Mouse (Mus musculus) layer of hippocampus, postnatal 14 days (tissue): ENCODE results near the gene Tbc1d20. TPM values are rescaled to one million over a fixed set of nuclear protein-coding genes. Genes with fewer than 3 reads are reported as not detected.
A peak's percentile ranks its signal among the peaks of the same experiment; 100 is the strongest.
"Not testable (repeated sequence)": the region's sequence is repeated elsewhere in the genome, so short reads cannot be mapped to it uniquely, and the experiment has no call there.

ENCODE experiments used
- DNase-seq, 2 experiments: peaks; one replicate each; pipeline ENCODE4 v3.0.0; 2021 to 2022; ENCODE audit warnings: low spot score in 2 of 2, mixed read lengths in 1 of 2
- long read RNA-seq, 2 experiments: library from polyadenylated mRNA; stranded (forward); transcript quantifications; one replicate each; pipeline ENCODE4 v2.0.0; 2021
- total RNA-seq, 2 experiments: library from RNA; stranded (reverse); gene quantifications; 2 replicates each; pipeline ENCODE4 v1.2.3; 2021

Tbc1d20 gene
- total RNA-seq = 10 to 100 TPM; 49.8 to 57.8 TPM
- long read RNA-seq, experiment 1, transcript Tbc1d20-201 (8 exons, 3,386 nt) = major isoform, 24 of 37 reads
- long read RNA-seq, experiment 1, partial matches to known transcripts = 6 of 37 reads
- long read RNA-seq, experiment 1, other reads (novel, unspliced or antisense) = 7 of 37 reads
- long read RNA-seq, experiment 2, transcript Tbc1d20-201 (8 exons, 3,386 nt) = major isoform, 22 of 40 reads
- long read RNA-seq, experiment 2, partial matches to known transcripts = 6 of 40 reads
- long read RNA-seq, experiment 2, other reads (novel, unspliced or antisense) = 12 of 40 reads

DNA sequence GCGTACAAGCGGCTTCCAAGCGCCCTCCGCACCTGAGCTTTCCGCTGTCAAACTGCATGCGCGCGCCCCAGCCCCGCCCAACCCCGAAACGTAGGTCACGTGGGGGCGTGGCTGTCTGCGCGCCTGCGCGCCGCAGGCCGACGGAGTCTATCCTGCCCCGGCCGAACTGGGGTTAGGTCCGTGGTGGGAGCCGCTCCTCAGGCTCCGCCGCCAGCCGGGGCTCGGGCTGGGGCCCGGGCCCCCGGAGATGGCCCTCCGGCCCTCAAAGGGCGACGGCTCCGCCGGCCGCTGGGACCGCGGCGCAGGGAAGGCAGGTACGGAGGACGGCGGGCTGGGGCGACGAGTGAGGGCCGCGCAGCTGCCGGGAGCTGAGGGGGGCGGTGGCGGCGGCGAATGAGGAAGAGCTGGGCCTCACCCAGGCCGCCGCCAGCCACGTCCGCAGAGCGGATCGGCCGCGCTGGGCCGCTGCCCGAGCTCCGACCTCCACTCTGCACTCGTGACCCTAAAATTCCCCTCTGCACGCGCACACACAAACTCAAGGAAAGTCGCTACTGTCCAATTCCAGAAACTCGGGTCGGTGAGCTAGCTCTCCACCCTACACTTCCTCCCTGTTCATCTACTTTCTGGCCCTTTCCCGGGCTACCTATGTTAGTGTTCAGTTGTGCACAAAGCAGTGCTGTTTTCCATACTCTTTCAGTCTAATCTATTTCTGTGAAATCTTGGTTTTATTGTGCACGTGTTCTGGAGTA, at the start of gene Tbc1d20:
TSS of gene Tbc1d20 (plus strand) at position 102 of the 749 bp plus-strand sequence.
- peak; percentile 87 to 89 for DNase-seq

DNA sequence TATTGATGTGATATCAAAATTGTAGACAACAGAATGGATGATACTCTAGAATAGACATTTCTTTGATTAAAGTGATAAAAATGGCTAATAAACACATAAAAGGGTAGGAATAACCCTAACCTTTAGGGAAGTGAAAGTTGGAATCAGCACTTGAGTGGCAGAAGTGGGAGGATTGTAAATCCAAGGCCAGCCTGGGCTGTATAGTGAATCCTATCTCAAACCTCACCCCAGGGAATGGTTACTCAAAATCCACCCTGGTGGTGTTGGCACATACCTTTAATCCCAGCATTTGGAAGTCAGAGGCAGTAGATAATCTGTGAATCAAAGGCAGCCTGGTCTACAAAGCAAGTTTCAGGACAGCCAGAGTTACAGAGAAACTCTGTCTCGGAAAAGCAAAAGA, 46.4 kb upstream of the Tbc1d20 start:
- no peak for DNase-seq

DNA sequence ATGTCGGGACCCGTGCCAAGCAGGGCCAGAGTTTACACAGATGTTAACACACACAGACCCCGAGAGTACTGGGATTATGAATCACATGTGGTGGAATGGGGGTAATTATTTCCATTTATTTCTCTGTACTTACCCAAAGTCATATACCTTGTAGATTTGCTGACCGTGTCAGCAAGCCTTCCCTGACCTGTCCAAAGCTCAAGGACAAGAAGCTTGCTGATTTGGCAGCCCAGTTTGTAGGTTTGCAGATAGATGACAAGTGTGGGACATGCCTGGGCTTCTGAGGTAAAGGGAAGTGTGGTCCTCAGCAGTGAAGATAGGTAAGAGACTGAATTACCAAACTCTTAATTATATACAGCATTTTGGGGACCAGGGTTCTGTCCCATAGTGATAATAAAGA, 43.1 kb upstream of the Tbc1d20 start:
- DNase-seq = no peak

DNA sequence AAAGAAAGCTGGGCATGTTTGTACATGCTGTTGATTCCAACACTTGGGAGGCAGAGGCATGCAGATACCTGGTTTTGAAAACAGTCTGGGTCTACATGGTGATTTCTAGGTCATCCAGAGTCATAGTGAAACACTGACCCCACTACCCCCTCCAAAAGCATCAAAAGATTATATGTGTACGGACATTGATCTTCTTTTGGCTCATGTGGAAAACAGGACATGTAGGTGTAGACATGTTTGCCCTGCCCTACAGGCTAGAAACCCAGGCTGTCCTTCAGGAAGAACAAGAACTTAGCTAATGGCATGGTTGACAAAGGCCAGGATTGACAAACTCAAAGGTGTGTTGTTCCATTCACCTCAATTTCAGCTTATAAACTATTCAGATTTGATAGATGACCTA, 33.9 kb upstream of the Tbc1d20 start:
- DNase-seq = no peak

DNA sequence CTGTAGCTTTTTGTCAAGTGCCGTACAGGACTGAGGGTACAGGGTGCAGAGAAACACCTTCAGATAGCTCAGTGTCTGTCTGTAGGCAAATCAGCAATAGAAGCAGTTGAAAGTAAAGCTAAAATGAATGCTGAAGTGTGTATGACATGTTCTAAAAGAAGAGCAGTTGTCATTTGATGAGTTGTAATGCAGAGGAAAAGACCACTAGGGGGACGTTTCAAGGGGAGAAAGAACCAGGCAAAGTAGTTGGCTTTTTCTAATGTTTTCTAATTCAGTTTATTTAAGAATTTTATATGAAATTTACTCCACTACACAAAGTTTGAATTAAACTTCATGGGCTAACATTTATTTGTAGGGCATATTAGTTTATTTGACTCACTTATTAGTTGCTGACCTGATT, 20.0 kb upstream of the Tbc1d20 start:
- DNase-seq = no peak

DNA sequence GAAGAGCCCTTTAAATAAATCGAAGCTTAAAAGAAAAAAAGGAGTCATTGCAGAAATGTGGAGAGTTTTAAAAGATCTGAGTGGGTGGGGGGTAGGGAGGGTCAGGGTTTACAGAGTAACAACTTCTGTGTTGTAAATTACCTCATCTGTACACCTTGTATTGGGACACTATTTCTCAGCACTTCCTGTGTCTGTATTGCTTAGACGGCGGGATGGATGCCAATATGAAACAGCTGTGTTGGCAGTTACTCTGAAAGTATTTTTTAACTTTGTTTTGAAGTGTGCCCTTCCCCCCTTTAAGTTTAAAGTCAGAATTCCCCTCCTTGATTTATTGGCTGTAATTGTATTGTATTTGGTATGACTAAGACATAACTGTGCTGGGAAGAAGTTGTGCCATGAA, 12.2 kb upstream of the Tbc1d20 start:
- DNase-seq = no peak

DNA sequence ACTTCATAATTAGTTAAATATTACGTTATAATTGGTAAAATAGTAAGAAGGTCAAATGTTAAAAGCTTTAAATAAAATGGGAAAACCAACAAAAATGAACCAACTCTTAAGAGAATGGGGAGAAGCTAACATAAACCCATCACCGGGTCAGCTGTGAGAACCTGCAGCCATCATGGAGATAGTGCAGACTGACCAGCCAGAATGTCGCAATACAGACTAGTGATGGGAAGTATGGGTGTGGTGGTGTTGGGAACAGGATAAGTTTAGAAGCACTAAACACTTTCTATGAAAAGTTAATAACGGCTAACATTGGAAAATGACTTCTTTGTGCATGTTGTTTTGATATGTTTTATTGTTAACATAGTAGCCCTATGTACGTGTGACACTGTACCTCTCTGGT, 6.1 kb upstream of the Tbc1d20 start:
- no peak for DNase-seq

DNA sequence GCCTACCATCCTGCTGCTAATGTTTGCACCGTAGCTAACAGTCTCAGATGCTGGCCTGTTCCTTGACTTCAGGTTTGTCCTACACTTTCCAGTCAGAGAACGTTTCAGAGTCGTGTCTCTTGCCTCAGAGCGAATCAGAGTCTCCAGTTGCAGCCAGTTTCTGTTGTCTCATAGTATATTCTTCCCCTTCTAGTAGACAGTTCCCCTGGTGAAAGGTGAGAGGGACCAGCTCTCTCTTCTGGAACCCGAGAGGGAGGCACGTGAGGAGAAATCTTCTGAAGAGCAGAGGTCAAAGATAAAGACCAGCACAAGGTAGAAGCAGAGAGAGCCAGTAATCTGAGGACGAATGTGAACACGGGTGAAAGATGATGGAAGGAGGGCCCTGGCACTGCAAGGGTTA, 5.6 kb upstream of the Tbc1d20 start:
- no peak for DNase-seq

DNA sequence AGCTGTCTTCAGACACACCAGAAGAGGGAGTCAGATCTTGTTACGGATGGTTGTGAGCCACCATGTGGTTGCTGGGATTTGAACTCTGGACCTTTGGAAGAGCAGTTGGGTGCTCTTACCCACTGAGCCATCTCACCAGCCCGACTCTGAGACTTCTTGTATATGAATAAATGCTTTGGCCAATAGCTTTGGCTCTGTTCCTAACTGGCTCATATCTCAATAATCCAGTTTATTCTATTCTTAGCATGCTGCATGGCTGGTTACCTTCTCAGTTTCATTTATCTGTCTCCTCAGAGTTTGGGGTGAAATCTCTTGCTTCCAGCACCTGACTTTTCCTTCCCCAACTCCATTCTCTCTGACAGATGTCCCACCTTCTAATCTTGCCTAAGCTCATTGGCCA, 4.0 kb upstream of the Tbc1d20 start:
- DNase-seq = not testable (repeated sequence)

DNA sequence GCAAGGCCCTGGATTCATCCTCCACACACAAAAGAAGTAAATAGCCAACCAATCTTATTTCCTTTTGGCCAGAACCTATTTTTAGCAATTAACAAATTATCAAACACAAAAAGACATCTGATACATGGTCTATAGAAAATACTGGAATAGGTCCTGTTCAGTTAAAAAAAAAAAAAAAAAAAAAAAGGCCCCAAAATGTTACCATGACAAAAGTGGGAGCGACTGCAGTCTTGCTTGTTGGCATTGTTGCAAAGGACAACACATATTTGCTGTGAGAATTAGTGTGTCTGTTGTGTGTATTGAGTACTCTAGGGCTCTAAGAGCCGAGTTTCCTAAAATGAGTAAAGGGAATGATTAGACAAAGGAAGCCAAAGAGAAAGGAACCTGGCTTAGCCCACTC, 1.2 kb upstream of the Tbc1d20 start:
- no peak for DNase-seq

DNA sequence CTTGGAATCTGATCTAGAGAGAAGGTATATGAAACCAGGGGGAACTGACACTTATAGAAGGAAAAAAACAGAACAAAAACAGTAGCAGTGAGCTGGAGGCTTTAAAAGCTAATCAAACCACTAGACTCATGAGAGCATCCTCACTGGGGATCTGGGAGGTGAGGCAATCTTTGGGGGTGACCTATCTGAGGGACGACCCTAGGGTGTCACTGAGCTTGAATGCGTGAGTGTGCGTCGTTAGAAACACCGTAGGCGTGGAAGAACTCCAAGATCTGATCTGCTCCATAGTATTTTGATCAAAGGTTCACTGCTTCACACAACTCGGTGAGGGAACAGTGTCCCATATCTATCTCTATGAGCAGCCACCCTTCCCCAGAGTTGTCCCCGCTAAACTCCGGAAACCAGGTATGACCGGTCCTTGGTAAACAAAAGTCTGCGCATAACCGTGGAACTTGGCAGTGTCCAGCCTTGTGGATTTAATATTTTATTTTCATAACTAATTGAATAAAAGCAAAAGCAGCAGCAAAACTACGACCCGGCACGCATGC, 375 bp upstream of the Tbc1d20 start:
- DNase-seq = no peak

DNA sequence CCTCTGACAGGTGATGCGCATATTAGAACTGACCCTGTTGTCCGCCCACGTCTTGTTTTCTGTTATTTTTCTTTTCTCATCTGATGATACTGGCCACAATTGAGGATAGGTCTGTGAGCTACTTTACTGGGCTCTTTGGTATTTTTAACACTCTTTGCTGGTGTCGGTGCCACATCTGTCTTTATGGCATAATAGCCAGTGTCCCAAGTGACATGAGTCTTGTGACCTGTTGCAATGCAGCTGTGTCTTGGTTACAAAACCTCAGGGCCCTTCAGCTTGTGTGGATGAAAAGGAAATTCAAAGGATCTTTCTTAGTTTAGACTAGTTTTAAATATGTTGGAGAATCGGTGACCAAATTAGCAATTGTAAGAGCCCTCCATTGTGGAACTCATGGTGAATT, 913 bp downstream of the Tbc1d20 start:
- no peak for DNase-seq

DNA sequence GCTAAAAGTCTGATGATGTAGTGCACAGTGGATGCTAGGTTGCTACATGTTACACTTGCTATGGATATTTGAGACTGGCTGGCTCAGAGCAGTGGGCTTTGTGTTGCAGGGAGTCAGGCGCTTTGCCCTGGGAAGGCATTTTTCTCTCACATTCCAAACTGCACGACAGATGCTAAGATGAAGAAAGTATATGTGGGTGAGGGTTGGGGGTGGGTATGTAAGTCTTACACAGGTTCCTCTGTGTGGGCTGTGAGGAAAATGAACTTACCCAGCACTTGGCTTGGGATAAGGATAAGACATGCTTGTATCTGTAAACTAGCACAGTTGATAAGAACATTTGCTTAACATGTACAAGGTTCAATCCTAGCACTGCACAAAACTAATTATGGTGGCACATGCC, 9.2 kb downstream of the Tbc1d20 start:
- DNase-seq = no peak

DNA sequence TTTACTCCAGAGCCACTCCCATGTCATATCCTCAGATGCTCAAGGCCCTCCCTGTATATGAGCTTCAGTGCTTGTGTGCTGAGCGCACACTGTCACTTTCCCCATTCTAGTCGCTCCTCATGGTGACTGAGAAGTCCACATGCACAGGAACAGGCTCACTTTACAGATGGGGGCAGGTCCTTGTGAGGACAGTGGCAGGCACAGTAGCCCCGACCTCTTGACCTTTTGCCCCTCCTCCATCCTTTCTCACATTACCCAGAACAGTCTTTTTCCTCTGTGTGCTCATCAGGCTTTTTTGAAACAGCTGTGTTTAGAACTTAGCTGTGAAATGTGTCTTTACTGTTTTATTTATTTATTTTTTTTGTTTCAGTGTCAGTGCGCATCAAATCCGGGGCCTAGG, 10.2 kb downstream of the Tbc1d20 start:
- no peak for DNase-seq

DNA sequence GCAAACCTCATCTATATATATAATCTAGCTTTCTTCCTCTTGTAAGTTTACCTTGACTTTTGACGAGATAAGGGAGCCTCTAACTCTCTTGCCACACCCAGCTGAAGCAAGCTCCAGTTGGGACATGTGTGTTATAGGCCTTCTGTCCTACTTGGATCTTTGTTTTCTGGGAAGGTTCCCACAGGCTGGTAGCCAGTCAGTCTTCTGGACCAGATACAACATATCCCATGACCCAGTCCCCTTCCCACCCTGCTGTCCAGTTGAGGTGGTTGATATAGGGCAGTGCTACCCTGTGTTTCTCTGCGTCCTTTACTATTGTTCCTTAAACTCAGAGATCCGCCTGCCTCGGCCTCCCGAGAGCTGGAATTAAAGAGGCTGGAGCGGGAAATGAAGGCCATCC, 11.9 kb downstream of the Tbc1d20 start:
- DNase-seq = no peak

DNA sequence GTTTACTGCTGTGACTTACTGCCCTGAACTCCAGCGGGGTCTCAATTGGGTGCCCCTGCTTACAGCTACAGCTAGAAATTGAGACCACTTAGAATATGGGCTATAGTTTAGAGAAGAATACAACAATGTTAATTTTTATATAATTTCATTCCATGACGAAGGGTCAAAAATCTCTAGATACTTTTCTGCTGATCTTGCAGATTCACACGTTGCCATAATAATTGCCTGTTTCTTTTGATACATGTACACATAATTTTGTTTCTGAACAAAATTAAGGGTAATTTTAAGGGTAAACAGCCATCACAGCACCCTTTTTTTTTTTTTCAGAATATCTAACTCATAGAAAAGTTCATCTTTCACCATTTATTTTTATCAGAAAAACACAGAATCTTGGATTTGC, 13.6 kb downstream of the Tbc1d20 start:
- DNase-seq = no peak

DNA sequence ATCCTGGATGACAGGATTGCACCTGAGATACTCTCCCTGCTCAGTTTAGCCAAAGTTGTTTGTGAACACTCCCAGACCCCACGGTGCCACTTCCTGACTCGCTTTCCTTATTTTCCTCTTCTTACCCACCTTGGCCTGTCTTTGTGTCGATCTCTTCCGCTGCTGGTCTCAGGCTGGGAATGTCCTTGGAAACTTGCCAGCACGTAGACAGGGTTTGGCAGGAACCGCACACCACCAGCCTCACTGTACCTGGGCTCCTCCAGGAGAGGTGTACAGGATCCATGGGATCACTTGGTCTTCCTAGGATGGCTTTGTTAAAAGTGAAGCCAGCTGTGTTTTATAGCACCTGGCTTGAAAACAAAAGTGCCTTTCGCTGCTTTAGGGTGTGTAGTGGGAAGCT, 19.4 kb downstream of the Tbc1d20 start:
- no peak for DNase-seq

DNA sequence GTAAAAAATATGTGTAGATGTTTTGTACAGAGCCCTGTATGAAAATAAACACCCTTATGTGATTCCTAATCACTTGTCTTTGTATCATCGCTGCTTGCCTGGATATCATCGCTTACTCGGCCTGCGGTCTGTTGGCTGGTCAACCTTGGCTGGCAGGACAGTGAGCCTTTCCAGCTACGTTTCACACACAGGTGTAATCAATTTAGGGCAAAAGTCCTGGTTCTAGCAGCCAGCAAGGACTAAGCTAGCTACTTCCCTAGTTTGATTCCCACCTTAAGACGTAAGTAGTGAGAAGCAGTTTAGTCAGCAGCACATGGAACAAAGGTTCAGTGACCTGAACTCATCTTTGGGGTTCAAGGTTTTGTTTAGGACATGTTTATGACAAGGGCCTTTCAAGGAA, 20.3 kb downstream of the Tbc1d20 start:
- no peak for DNase-seq

DNA sequence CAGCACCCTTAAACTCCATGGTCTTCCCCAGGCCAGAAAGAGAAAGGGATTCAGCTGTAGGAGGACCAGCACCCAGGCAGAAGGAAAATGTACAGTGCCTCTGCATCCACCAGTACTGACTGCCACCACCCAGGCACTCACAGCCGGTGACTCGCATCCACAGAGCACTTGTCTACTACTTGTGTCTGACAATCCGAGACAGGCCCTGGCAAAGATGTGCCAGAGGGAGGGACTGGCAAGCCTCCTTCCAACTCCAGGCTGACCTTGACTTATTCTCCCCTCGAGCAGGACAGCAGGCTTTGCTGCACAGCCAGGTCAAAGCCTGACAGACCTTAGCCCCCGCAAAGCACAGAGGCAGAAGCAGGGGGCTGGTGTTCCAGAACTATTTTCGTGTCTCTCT, 23.4 kb downstream of the Tbc1d20 start:
- DNase-seq = no peak

DNA sequence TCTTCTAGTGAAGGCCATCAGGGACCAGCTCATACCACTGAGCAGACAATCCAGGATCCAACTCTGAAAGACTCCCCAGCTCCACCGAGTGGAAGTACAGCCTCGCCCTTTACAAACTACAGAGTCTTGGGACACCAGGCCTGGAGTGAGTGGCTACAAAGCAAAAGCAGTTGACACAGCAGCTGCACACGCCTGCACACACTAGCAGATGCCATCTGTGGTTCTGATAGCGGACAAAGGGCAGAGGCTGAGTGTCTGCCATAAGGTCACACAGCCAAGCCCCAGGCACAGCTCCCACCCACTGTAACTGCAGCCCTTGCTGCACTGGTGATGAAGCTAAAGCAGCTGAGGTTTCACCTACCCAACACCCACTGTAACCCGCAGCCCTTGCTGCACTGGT, 27.9 kb downstream of the Tbc1d20 start:
- DNase-seq = no peak

DNA sequence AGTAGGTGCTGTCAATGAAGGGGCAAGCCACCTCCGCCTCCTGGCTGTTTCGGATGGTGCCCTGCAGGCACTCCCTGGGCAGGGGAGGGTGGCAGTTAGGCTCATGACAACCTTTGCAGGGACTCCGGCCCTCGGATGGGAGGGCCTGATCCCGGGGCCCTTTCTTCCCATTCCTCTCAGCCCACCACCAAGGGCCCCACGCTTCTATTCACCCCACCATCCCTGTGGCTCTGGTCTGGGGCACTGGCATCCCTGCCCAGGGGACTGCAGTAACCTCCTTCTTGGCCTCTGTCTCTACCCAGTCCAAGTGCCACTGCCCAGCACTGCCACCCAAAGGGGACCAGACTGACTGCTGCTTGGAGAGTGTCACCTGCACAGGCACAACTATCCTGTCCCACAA, 28.6 kb downstream of the Tbc1d20 start:
- DNase-seq = no peak

DNA sequence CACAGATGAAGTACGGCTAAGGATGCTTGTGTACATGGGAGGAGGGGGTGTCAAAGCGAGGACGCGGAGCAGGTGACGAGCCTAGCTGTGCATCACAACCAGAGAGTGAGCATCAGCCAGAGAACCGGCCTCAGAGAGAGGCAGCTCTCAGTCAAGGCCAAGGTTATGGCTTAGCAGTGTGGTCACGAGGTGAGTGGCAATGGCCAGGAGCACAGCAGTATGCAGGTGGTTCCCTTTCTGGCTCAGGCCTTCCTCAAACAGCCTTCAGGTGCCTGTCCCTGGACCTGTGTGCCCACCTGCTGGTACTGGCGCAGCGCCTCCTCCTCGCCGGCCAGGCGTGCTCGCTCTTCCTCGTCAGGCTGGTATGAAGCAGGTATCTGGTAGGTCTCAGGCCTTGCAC, 30.3 kb downstream of the Tbc1d20 start:
- DNase-seq = no peak

DNA sequence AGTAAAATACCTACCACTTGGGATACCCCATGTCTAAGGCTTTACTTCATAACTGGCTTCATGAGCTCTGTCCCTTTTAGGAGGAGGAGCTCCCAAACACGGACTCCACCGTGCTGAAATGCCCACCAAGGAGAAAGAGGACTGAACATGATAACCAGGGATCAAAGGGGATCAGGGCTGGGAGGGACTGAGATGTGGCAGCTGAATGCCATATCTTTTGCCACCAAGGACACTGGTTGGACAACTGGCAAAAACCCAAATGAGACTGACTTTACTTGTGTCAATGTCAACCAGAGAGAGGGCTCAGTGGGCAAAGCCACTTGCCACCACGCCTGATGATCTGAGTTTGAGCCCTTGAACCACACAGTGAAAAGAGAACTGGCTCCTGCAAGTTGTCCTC, 31.2 kb downstream of the Tbc1d20 start:
- DNase-seq = no peak
